In the genomic region with DNA sequence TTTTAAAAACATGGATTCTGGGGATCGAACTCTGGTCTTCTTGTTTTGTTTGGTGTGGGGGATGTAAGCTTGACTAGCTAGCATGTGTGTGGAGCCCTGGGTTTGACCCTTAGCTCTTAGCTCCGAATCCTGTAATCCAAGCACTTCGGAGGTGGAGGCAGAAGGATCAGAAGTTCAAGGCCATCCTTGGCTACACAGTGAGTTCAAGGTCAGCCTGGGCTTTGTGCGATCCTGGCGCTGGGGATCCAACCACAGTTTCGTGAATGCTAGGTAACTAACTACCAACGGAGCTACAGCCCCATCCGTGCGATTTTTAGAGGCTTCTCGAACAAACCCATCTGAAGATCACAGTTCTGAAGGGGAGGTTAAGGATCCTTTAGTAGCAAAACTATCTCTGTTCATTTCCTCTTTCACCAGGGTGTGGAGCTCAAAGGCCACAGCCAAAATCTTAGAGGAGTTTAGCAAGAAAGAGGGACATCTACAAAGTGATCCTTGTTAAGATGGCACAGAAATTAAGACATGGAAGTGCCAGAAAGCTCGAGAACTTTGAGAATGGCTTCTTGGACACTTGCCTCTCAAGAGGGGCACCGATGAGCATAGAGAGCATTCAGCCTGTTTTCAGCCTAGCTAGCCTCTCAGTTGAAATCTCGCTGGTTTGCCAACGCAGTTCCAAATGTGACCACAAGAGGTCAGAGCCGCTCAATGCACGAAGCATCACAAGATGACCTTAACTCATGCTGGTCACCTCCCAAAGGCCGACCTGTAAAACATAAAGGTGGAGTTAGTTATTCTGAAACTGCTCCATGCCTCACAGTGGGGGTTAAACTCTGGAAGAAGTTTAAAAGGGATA, we compare ENCODE assay signal across 8 mouse cellular contexts.
DNase-seq lines count a peak whose midpoint lies in the region; ATAC-seq and TF ChIP-seq lines count a peak whose summit lies in the region.

No protein-coding gene starts in this region.

- TF ChIP-seq CTCF in liver, adult 2 months (IDR thresholded peaks at IDR 0.05; ENCODE audit: low read depth, low read length) = peak; percentile 84

- peak overlapping the region; percentile 29 for H3K4me2 ChIP-seq in embryonic facial prominence, embryonic 14.5 days (ENCODE audit: low read depth, low read length)
- peak overlapping the region; percentile 37 for H3K4me2 ChIP-seq in heart, embryonic 11.5 days
- H3K4me2 ChIP-seq in kidney, embryonic 15.5 days = peak overlapping the region; percentile 34; the same call in 1 of the 2 replicates

- no peaks in the 10 kb centered on the region for H3K4me1 ChIP-seq in embryonic facial prominence, embryonic 14.5 days (ENCODE audit: control insufficient read depth, insufficient read depth, low read length)
- no peaks in the 10 kb centered on the region for H3K4me1 ChIP-seq in heart, embryonic 11.5 days (ENCODE audit: control insufficient read depth, insufficient read depth, low read length)
- no peaks in the 10 kb centered on the region for H3K4me1 ChIP-seq in kidney, embryonic 15.5 days
- H3K4me1 ChIP-seq in liver, adult 2 months (ENCODE audit: control insufficient read depth, insufficient read depth, low read length) = no peaks in the 10 kb centered on the region

- H3K9ac ChIP-seq in embryonic facial prominence, embryonic 14.5 days (ENCODE audit: low read depth, low read length) = peak overlapping the region; percentile 46; the same call in 1 of the 2 replicates
- H3K9ac ChIP-seq in heart, embryonic 11.5 days (ENCODE audit: low read depth, low read length) = 0 out of 2 replicates have a peak overlapping the region, but pooled peaks have one; percentile 43
- H3K9ac ChIP-seq in kidney, embryonic 15.5 days = no peak overlapping the region
- no peak overlapping the region for H3K9ac ChIP-seq in liver, adult 2 months (ENCODE audit: low read depth, low read length)

- no peaks in the 10 kb centered on the region for H3K9me3 ChIP-seq in embryonic facial prominence, embryonic 14.5 days (ENCODE audit: control insufficient read depth, low read length)
- H3K9me3 ChIP-seq in heart, embryonic 11.5 days (replicated peaks; ENCODE audit: control insufficient read depth, low read length) = no peaks in the 10 kb centered on the region
- 0 out of 2 replicates have a peak, but pooled peaks cover 3% of the 10 kb centered on the region for H3K9me3 ChIP-seq in kidney, embryonic 15.5 days (replicated peaks)

- H3K27me3 ChIP-seq in embryonic facial prominence, embryonic 14.5 days (replicated peaks; ENCODE audit: control insufficient read depth, insufficient read depth, low read length) = no peaks in the 10 kb centered on the region
- no peaks in the 10 kb centered on the region for H3K27me3 ChIP-seq in heart, embryonic 11.5 days (ENCODE audit: control insufficient read depth, insufficient read depth, low read length)
- no peaks in the 10 kb centered on the region for H3K27me3 ChIP-seq in kidney, embryonic 15.5 days
- H3K27me3 ChIP-seq in liver, adult 2 months (ENCODE audit: control insufficient read depth, insufficient read depth, low read length) = no peaks in the 10 kb centered on the region

- 49% methylated on average over 17 of the region's 17 CpGs for WGBS in embryonic facial prominence, embryonic 14.5 days
- 46% methylated on average over 17 of the region's 17 CpGs for WGBS in heart, embryonic 11.5 days (ENCODE audit: insufficient replicate concordance)
- WGBS in kidney, embryonic 15.5 days = 45% methylated on average over 17 of the region's 17 CpGs
- 22% methylated on average over 17 of the region's 17 CpGs for WGBS in liver, adult 2 months

- H3K27ac ChIP-seq in embryonic facial prominence, embryonic 14.5 days (replicated peaks; ENCODE audit: low read depth, low read length) = no peak overlapping the region
- H3K27ac ChIP-seq in heart, embryonic 11.5 days (ENCODE audit: low read depth, low read length) = no peak overlapping the region
- no peak overlapping the region for H3K27ac ChIP-seq in kidney, embryonic 15.5 days
- H3K27ac ChIP-seq in liver, adult 2 months (replicated peaks; ENCODE audit: insufficient read depth, low read depth, low read length) = no peak overlapping the region

- H3K36me3 ChIP-seq in embryonic facial prominence, embryonic 14.5 days (ENCODE audit: control insufficient read depth, insufficient read depth, low read length) = no peaks in the 10 kb centered on the region
- H3K36me3 ChIP-seq in heart, embryonic 11.5 days (ENCODE audit: control insufficient read depth, insufficient read depth, low read length) = no peaks in the 10 kb centered on the region
- no peaks in the 10 kb centered on the region for H3K36me3 ChIP-seq in kidney, embryonic 15.5 days
- no peaks in the 10 kb centered on the region for H3K36me3 ChIP-seq in liver, adult 2 months (ENCODE audit: control insufficient read depth, insufficient read depth, low read length)

- peak; percentile 89 for DNase-seq in 416B (ENCODE audit: low read depth)
- peak; percentile 89 to 90 for DNase-seq in adrenal gland, postnatal 36 days
- DNase-seq in embryonic facial prominence, embryonic 14.5 days (ENCODE audit: low spot score) = peak; percentile 60
- peak; percentile 76 for DNase-seq in liver, adult 2 months (ENCODE audit: extremely low read depth, low read depth, low spot score)
- DNase-seq in monocyte, adult 2 months (ENCODE audit: low read depth in 1 of 2, low spot score in 2 of 2) = peak; percentile 48 to 74
- peak; percentile 68 to 80 for DNase-seq in spleen, postnatal 14 days (ENCODE audit: low spot score in 2 of 2)

- ATAC-seq in embryonic facial prominence, embryonic 14.5 days (ENCODE audit: low read depth) = peak; percentile 67; the same call in 1 of the 2 replicates
- ATAC-seq in heart, embryonic 11.5 days (replicated peaks; ENCODE audit: insufficient number of reproducible peaks, low FRiP score, low TSS enrichment) = peak; percentile 36; the same call in 1 of the 2 replicates
- peak; percentile 62 for ATAC-seq in kidney, embryonic 15.5 days (replicated peaks; ENCODE audit: low FRiP score)

- no peak overlapping the region for H3K4me3 ChIP-seq in embryonic facial prominence, embryonic 14.5 days (ENCODE audit: low read depth, low read length)
- H3K4me3 ChIP-seq in heart, embryonic 11.5 days (ENCODE audit: low read depth, low read length) = no peak overlapping the region
- H3K4me3 ChIP-seq in kidney, embryonic 15.5 days (replicated peaks) = no peak overlapping the region
- no peak overlapping the region for H3K4me3 ChIP-seq in liver, adult 2 months (ENCODE audit: insufficient read depth, low read depth, low read length)

- TF ChIP-seq POLR2A in liver, adult 2 months (IDR thresholded peaks at IDR 0.05; ENCODE audit: extremely low read depth, insufficient read depth, low read length) = no peak

- H3K79me2 ChIP-seq in liver, adult 2 months (ENCODE audit: control insufficient read depth, insufficient read depth, low read length) = no peaks in the 10 kb centered on the region

Comparison
In these comparisons a context has a peak if more than half of its experiments do, and no peak if none do; other contexts are left out.
1. H3K9ac ChIP-seq: peak in embryonic facial prominence, embryonic 14.5 days (single experiment) and heart, embryonic 11.5 days (single experiment); none in kidney, embryonic 15.5 days (single experiment) and liver, adult 2 months (single experiment).
2. Peak in every context shown above with its lines, with median percentiles within 50 percentile points of each other: DNase-seq, ATAC-seq and H3K4me2 ChIP-seq.